Mouse (Mus musculus) lung, postnatal 36 days (tissue): Measurements from ENCODE around the gene Lmntd2.
"Not testable (repeated sequence)": the region's sequence is repeated elsewhere in the genome, so short reads cannot be mapped to it uniquely, and the experiment has no call there.

Source experiments
- DNase-seq: peaks from one replicate; pipeline ENCODE4 v3.0.0; 2022; ENCODE audit warnings: mixed read lengths

The Lmntd2 gene

GRCm38 (mm10) chr7:141213605-141214235, at the start of gene Lmntd2:
Gene Lmntd2 (minus strand): TSS chr7:141214080.
- no peak for DNase-seq

GRCm38 (mm10) chr7:141263640-141264039, 49.8 kb upstream of the Lmntd2 start:
- no peak for DNase-seq

GRCm38 (mm10) chr7:141261480-141261879, 47.6 kb upstream of the Lmntd2 start:
- no peak for DNase-seq

GRCm38 (mm10) chr7:141256159-141256558, 42.3 kb upstream of the Lmntd2 start:
- no peak for DNase-seq

- DNase-seq = not testable (repeated sequence)
These were observed 36.6 kb upstream of the Lmntd2 start for GRCm38 (mm10) chr7:141250486-141250885.

- DNase-seq = no peak
These were observed 17.7 kb upstream of the Lmntd2 start for GRCm38 (mm10) chr7:141231551-141231950.

GRCm38 (mm10) chr7:141231111-141231510, 17.2 kb upstream of the Lmntd2 start:
- DNase-seq = no peak

- no peak for DNase-seq
These were observed 16.7 kb upstream of the Lmntd2 start for GRCm38 (mm10) chr7:141230570-141230969.

GRCm38 (mm10) chr7:141229702-141230101, 15.8 kb upstream of the Lmntd2 start:
- DNase-seq = no peak

- DNase-seq = peak; percentile 88
These were observed 14.6 kb upstream of the Lmntd2 start, which contains the start of gene Phrf1 for GRCm38 (mm10) chr7:141228279-141229067. Gene Phrf1 (plus strand): TSS chr7:141228784.

- no peak for DNase-seq
These were observed 13.9 kb upstream of the Lmntd2 start for GRCm38 (mm10) chr7:141227796-141228195.

- no peak for DNase-seq
These were observed 12.7 kb upstream of the Lmntd2 start for GRCm38 (mm10) chr7:141226535-141226934.

- no peak for DNase-seq
These were observed 8.9 kb upstream of the Lmntd2 start for GRCm38 (mm10) chr7:141222696-141223215.

GRCm38 (mm10) chr7:141222126-141222467, 8.2 kb upstream of the Lmntd2 start:
- no peak for DNase-seq

- peak; percentile 98 for DNase-seq
These were observed 7.6 kb upstream of the Lmntd2 start for GRCm38 (mm10) chr7:141221249-141222125.

- no peak for DNase-seq
These were observed 6.5 kb upstream of the Lmntd2 start for GRCm38 (mm10) chr7:141220377-141220776.

- DNase-seq = no peak
These were observed 5.7 kb upstream of the Lmntd2 start for GRCm38 (mm10) chr7:141219558-141220099.

GRCm38 (mm10) chr7:141218557-141219133, 4.8 kb upstream of the Lmntd2 start:
- no peak for DNase-seq

GRCm38 (mm10) chr7:141218141-141218540, 4.3 kb upstream of the Lmntd2 start:
- DNase-seq = no peak

- no peak for DNase-seq
These were observed 3.6 kb upstream of the Lmntd2 start for GRCm38 (mm10) chr7:141217343-141218013.

GRCm38 (mm10) chr7:141216894-141217293, 3.0 kb upstream of the Lmntd2 start:
- DNase-seq = no peak
